Mouse (Mus musculus) brown adipose tissue, adult 24 weeks (tissue): Measurements from ENCODE around the gene 0610010K14Rik. TPM values are rescaled to one million over a fixed set of nuclear protein-coding genes. Genes with fewer than 3 reads are reported as not detected.

ENCODE experiments used
- H3K27ac ChIP-seq: fragments of 200-500 bp; replicated peaks from 2 replicates; pipeline ENCODE4 v1.5.1; 2012; ENCODE audit warnings: low read depth, mild to moderate bottlenecking, low read length
- H3K4me1 ChIP-seq: fragments of 200-500 bp; 2 replicates; pipeline ENCODE4 v1.6.1; 2012; ENCODE audit warnings: low read length, mixed read lengths; ENCODE audit not compliant: control insufficient read depth, insufficient read depth, insufficient read length
- H3K4me3 ChIP-seq: fragments of 200-500 bp; 2 replicates; pipeline ENCODE4 v1.5.1; 2012; ENCODE audit warnings: low read depth, mild to moderate bottlenecking, low read length, moderate library complexity; ENCODE audit not compliant: insufficient read depth
- polyA plus RNA-seq: library from polyadenylated mRNA; stranded (reverse); fragments of >200 nt; gene quantifications from 2 replicates; pipeline ENCODE4 v1.2.4, GENCODE M21; 2012; ENCODE audit not compliant: missing spikeins, insufficient read depth, insufficient read length

The 0610010K14Rik gene
- polyA plus RNA-seq, 1 experiment = 40.6 TPM

DNA sequence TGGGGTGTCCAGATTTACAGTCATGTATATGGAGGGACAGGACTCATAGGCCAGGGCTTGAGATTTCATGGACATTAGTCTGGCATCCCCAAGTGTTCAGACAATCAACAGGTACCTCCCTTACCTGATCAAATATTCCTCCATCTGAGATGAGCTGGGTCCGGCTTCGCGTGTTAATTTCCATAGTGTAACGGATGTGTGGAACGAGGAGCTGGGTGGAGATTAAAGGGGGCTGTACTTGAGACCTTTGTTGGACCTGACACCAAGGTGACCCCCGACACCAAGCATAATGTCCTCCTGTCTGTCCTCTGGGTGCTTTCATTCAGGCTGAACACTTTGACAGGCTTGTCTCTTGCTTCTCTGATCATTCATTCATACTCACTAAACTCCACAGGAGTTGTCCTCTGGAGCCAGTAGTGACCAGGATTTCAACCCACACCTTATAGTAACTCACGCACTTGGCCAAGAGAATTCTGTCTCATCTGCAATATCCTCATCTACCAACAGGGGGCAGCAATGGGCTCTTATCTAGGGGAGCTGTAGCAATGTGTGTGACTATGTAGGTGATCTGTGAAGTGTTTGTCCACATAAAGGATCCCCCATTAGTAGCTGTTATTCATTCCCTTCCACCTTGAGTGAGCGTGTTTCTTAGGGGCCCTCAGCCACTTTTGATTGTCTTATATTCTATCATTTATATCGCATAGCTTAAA is 9.6 kb upstream of the 0610010K14Rik start:
- Histone ChIP-seq H3K4me3 (no peak overlapping the region), H3K4me1 (no peaks in the 10 kb centered on the region), H3K27ac (no peak overlapping the region)

DNA sequence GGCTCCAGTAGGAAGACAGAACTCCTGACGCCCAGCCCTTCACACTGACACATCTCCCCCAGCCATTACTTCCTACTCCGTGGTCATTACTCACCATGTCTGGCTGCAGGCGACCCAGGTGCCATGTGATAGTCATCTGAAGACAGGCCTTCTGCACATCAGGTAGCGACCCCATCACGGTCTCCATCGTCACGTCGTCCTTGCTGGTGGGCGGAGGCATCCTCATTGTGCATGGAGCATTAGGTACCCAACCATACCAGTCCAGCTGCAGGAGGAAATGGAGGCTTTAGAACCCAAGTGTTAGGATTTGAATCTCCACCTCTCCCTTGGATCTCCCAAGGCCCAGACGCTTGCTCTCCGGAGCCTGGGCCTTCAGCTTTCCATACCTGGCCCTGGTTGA is 4.9 kb upstream of the 0610010K14Rik start:
- Histone ChIP-seq H3K4me3 (no peak overlapping the region), H3K27ac (no peak overlapping the region), H3K4me1 (0 out of 2 replicates have a peak, but pooled peaks cover 2% of the 10 kb centered on the region)

DNA sequence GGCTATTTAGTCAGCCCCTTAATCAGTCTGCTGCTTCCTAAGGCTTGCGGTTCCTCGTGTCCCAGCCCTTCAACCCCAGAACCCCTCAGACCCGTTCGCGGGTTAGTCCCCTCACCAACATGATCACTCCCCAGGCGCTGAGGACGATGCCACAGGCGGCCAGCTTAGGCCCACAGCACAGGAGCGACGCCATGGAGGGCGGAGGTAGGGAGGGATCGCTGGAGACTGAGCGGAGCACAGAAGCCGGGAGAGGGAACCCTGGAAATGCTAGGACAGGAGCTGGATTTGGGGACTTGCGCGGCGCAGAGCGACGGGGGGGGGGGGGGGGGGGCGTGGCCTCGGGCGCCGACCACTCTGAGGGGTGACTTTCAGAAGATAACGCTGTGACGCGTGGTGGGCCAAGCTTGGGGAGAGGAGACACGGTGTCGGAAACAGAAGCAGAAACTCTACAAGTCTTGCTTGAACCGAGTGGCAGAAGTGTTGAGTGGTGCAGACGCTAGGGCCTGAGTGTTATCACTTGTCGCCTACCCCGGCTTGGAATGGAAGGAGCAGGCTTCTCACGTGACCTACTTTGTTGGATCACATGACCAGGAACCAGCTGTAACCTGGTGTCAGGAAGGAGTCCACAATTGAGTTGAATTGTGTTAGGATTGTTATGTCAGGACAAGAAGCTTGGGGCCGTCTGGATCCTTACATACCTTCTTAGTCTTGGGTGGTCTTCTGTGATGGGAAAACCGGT is 2.0 kb upstream of the 0610010K14Rik start, which contains the start of the genes Gm21988 and Rnasek:
Gene Gm21988 (minus strand): TSS at position 290 of the 739 bp plus-strand sequence.
Gene Rnasek (minus strand): TSS at position 302 of the 739 bp plus-strand sequence.
- Histone ChIP-seq H3K4me1 (peaks cover 2% of the 10 kb centered on the region; the same call in 1 of the 2 replicates), H3K27ac (peak within 1 kb of the TSS; percentile 97), H3K4me3 (peak within 1 kb of the TSS; percentile 91)

DNA sequence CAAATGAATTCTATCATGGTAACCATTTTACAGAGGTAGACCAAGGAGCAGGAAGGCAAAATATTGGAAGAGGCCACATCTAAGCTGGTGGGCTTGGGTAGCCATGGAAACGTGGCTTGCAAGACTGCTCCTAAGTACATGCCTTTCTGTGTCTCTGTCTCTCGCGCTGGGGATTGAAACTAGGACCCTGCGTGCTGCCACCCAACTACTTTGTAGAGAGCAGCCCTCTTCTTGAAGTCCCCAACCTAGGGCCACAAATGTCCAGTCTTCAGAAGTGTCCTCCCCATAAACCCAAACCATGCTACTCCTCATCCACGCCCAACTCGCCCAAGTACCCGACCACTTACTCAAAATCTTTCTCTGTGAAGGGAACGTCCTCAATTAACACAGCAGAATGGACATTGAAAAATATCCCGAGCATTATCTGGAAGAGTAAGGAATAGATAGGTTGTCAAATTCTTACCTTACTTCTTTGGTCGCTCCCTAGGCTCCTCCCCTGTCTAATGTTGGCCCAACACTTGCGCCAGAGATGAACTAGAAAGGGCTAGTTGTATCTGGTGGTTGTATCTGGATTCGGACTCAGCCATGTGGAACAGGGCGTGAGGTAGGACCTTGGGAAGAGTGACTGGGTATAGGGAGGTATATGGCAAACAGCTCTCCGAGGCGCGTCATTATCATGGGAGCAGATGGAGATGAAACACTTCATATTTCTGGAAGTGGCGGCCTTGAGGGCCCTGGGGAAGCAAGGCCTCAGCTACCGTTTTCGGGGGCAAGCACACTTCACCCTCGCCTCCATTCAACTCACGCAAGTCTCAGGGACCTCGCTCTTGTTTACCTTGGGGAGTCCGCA is 1.1 kb upstream of the 0610010K14Rik start:
- peak overlapping the region; percentile 91 for H3K4me3 ChIP-seq

DNA sequence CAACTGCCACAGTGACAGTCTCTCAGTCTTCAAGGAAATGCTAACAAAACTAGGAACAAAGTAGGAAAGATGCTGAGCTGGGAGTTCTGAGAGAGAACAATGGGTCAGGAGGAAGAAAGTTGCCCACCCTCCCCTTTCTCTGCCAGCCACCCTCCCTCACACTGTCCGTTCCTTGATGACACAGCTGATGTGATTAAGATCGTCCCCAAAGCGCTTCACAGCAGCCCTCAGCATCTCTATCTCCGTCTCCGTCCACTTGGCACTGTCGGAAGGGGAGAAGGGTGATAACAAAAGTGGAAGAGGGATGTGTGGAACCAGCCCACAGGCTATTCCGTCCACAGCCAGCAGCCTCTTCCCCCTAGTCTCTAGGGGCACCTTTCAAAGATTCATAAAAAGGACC is 997 bp downstream of the 0610010K14Rik start:
- H3K27ac ChIP-seq = peak overlapping the region; percentile 94
- peaks cover 2% of the 10 kb centered on the region; the same call in 1 of the 2 replicates for H3K4me1 ChIP-seq
- H3K4me3 ChIP-seq = peak overlapping the region; percentile 91

More for the DNA sequence above, 1.1 kb upstream of the 0610010K14Rik start:
- peak overlapping the region; percentile 93 for H3K27ac ChIP-seq
- H3K4me1 ChIP-seq = peaks cover 2% of the 10 kb centered on the region; the same call in 1 of the 2 replicates

DNA sequence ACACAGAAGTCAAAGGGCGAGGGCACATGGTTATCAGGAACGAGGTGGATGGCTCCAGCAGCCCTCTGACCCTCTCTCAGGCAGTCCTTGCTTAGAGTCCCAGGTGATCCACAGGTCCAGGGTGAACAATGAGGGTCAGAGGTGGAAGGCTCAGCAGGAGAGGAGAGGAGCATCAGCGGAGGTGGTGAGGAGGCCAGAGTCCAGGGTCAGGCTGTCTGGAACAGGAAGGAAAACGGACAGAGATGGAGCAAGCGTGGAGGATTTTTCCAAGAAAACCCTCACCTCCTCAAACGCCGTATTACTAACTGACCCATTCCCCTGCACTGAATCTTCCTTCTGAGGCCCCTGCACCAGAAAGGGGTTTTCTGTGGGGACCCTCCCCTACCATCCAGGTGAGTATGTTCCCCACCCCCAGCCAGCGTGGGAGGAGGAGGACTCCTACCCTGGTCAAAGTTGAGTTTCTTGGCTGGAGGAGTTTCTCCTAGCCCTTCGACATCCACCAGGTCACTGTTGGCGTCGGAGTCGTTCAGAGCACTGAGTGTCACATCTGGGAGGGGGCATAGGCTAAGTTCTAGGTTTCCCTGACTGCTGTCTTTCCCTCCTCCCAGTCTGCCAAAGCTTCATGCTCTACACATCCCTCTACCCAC is 2.3 kb downstream of the 0610010K14Rik start:
- Histone ChIP-seq H3K4me1 (peaks cover 2% of the 10 kb centered on the region; the same call in 1 of the 2 replicates), H3K27ac (no peak overlapping the region), H3K4me3 (no peak overlapping the region)

DNA sequence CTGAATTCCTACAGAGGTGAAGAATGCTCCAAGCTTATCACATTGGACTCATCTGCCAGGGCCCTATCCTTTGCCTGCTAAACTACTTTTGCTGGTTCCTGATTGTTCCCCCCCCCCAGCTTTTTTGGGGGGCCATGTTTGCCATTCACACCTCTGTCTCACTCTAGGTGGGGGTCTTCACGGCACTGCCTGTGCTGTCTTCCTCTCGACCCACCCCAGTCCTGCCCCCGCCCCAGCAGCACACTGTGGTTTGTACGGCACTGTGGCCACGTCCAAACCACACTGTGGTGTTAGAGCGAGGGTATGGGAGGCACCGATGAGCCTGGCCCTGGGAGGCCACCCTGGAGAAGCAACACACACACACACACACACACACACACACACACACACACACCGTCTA is 3.2 kb downstream of the 0610010K14Rik start:
- H3K27ac ChIP-seq = peak overlapping the region; percentile 89
- peak overlapping the region; percentile 83 for H3K4me3 ChIP-seq

DNA sequence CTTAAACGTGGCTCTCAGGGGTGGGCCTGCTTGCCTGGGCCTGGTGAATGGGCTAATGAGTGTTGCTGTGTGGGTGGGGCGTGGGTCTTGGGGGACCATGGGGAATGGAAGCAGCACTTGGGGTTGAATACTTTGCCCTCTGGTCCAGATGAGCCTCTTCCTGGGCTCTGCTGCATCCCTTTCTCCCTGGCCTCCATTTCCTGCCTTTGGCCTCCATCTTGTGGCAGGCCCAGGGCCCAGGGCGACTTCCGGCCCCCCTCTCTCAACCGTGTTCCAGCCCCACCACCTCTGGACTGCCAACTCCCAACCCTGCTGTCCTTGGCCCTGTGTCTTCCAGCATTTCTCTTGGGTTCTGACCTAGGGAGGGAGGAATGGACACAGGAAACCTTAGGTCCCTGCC is 3.7 kb downstream of the 0610010K14Rik start:
- Histone ChIP-seq H3K4me1 (peaks cover 2% of the 10 kb centered on the region; the same call in 1 of the 2 replicates), H3K27ac (peak overlapping the region; percentile 89), H3K4me3 (peak overlapping the region; percentile 83)

More for the DNA sequence above, 3.2 kb downstream of the 0610010K14Rik start:
- H3K4me1 ChIP-seq = peaks cover 2% of the 10 kb centered on the region; the same call in 1 of the 2 replicates

DNA sequence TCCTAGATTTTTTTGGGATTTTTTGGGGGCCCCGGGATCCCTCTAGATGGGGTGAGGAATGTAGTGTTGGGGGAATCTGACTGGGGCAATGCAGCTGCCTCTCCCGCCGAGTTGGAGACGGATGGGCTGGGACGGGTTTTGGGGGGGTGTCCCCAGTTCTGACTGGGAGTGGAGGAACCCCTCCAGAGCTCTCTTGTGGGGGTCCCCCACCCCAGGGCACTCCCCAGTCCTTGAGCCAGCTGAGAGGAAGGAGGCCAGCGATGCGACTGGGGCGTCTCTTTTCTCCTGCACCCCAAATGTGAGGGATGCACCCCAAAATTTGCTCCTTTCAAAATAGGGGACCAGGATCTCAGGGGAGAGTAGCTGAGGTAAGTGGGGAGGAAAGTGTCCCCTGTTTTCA is 4.7 kb downstream of the 0610010K14Rik start:
- Histone ChIP-seq H3K27ac (peak overlapping the region; percentile 89), H3K4me1 (no peaks in the 10 kb centered on the region; the same call in 1 of the 2 replicates), H3K4me3 (peak overlapping the region; percentile 83)

DNA sequence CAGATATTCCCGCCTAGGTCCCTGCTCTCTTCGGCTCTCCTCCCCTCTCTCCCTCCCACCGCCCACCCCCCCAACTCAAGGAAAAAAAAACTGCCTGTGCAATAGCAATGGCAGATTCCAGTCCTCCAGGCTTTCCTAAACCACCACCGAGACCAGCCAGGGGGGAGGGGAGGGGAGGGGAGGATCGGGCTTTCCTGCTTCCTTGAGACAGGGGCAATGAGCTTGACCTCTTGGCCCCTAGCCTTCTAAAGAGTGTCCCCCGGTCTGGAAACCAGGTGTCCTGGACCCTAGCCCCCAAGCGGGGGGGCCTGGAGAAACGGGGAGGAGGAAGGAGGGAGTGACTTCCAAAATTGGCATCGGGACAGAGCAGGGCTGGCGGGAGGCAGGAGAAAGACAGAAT is 5.2 kb downstream of the 0610010K14Rik start:
- Histone ChIP-seq H3K4me1 (no peaks in the 10 kb centered on the region; the same call in 1 of the 2 replicates), H3K4me3 (peak overlapping the region; percentile 83), H3K27ac (peak overlapping the region; percentile 94)

DNA sequence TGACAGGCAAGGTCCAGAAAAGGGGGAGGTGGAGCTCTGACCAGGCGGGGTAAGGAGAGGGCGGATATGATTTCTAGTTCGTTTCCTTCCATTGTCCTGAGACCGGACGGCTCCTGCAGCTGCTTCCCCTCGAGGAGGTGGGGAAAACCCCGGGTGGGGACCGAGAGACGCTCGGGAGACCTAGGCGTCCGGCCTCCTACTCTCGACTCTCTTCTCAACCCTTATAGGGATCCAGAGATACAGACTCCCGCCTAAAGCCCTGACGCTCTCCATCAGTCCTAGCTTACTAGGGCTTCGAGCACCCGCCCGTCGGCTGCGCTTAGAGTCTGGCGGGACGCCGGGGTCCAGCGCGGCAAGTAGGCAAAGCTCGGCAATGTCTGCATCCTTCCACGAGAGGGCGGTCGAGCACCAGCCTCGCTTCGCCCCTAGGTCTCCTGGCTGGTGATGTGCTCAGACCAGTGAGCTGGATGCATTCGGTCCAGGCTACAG is 7.4 kb downstream of the 0610010K14Rik start:
- Histone ChIP-seq H3K4me3 (peak overlapping the region; percentile 65), H3K27ac (peak overlapping the region; percentile 99), H3K4me1 (no peaks in the 10 kb centered on the region; the same call in 1 of the 2 replicates)

DNA sequence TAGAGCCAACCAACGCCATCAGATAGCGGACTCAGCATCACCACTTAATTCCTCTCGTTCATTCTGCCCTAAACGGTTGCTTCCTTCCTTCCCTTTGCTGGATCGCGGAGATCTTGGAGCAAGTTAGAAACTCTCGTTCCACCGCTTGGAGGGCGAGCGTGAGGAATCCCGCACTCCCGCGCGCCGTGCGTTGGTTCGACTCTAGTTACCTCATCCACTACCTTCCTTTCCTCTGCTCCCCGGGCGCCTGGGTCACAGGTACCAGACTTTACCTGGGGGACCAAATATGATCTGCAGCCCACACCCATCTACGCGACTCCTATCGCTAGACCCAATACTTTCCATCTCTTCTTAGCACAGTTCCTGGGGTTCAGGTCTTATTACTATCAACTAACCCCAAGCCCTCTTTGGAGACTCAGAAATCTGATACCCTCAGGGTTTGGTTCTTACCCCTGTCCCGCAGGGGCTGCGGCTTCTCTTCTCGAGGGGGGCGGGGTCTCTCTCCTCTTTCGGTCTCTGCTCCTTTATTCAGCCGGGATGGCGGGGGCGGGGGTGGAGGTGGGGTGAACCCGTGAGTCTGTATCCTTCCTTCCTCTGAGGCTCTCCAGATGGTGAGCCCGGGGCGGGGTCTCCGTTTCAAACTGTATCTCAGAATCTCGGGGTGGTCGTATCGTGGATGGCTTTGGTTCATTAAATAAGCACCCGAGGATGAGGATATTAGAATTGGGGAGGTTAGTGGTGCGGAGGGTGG is 8.3 kb downstream of the 0610010K14Rik start, which contains the start of gene Bcl6b:
Gene Bcl6b (minus strand): TSS at position 539 of the 751 bp plus-strand sequence.
- peak within 1 kb of the TSS; percentile 65 for H3K4me3 ChIP-seq
- peak within 1 kb of the TSS; percentile 99 for H3K27ac ChIP-seq
- H3K4me1 ChIP-seq = no peaks in the 10 kb centered on the region

DNA sequence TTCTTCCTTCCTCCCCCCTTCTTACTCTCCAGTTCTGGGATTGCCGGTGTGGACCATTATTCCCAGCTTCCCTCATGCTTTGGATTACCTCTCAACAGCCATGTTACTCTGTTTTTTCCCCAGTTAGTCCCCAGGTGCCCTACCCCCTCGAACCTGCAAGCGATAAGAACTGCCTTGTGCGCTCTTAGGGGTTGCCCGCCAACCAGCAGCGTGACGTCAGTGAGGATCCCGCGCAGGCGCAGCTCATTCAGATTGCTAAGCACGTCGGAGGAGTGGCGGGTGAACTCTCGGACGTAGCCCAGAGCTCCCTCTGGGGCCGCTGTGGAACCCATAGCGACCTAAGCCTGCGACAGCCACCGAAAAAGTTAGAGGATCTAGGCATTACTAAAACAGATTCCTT is 8.9 kb downstream of the 0610010K14Rik start:
- no peaks in the 10 kb centered on the region for H3K4me1 ChIP-seq

More for the DNA sequence above, 8.9 kb downstream of the 0610010K14Rik start:
- peak overlapping the region; percentile 95 for H3K27ac ChIP-seq
- peak overlapping the region; percentile 64 for H3K4me3 ChIP-seq
